Mouse (Mus musculus): ENCODE measurements around the gene Arid4a.

DNA sequence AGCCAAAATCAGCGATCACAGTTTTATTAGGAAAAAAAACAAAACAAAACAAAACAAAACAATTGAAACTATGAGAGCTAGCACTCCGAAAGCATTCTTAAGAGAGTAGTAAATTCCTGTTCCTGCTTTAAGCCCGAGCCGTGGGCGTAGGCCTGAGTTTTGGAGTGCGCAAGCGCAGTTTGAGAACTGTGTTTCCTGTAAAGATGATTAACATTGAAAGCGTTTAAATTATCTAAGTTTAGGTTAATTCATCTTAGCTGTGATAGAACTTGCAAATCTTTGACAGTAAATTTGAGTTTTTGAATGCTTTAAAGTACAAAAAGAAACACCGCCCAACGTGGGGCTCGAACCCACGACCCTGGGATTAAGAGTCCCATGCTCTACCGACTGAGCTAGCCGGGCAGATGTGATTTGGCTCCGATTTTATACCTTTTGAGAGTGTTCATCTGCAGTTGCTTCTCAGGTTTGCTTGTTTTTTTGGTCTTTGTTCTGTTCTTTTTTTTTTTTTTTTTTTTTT, 46.9 kb upstream of the Arid4a start:
- TF ChIP-seq CTCF (IDR thresholded peaks at IDR 0.05; ENCODE audit: extremely low read depth, insufficient read length, insufficient replicate concordance, low read depth, low read length) (no peak), POLR2A (IDR thresholded peaks at IDR 0.05; ENCODE audit: low read depth, low read length) (no peak)
